Mouse (Mus musculus) liver, adult (tissue): Measurements from ENCODE around the gene Vmn2r98.
"Not testable (repeated sequence)": the region's sequence is repeated elsewhere in the genome, so short reads cannot be mapped to it uniquely, and the experiment has no call there.

Source experiments
- GATA4 ChIP-seq: IDR thresholded peaks from 2 replicates; pipeline ENCODE4 v1.6.1; 2014; ENCODE audit warnings: mild to moderate bottlenecking, low read length; ENCODE audit not compliant: insufficient replicate concordance

Vmn2r98 gene

DNA sequence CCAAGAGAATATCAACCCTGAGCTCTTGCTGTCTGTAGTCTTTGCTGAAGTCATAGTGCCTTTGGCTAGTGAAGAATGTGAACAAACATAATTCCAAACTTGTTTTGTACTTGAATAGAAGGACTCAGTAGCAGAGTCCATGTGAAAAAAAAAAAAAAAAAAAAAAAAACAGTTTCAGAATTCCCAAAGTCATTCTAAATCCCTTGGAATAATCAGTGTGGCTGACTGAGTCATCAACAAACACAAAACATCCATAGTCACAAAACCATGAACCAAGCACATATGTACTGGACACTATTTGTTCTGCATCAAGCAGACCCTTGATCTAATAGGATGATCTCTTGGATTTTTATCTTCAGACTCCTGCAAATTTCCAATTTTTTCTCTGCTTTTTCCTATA lies at the start of gene Vmn2r98:
Gene Vmn2r98, plus strand, starts transcription at position 301 of the 400 bp plus-strand sequence.
- not testable (repeated sequence) for TF ChIP-seq GATA4

DNA sequence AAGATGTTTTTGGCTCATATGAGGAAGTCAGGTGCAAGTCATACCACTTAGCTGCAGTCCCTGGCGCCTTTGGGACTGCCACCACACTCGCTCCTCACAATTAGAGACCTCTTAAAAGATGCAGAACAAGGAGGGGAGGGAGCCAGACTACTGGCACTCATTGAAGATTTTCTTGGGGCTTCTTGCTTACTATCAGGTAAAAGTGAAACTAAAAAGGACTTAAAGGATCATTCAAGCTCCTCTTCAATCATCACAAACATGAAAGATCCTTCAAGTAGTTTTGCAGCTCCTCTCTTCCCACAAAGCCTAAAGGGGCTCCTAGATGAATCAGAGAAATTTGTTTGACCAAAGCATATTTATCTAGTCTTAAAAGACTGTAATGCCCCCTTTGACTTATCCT lies 21.3 kb upstream of the Vmn2r98 start:
- no peak for TF ChIP-seq GATA4

DNA sequence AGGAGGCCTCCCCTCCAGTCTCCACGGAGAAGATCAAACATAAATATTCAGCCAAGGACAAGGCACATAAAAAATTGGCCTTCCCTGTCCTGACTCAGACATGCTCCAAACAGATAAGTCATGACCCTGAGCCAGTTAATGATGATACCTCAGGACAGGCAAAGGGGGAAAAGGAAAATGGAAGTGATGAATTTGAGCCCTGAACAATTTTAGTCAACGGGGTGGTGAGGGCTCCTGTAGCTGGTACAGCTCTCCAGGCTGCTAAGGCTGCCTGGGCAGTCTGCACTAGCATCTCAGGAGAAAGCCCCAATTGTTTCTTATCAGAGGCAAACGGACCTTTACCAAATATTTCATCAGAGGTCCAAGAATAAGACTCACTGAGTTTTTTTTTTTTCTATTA lies 20.5 kb upstream of the Vmn2r98 start:
- no peak for TF ChIP-seq GATA4
